Mouse (Mus musculus) adrenal gland, postnatal 14 days (tissue): ENCODE results near the gene Tas2r136. TPM values are rescaled to one million over a fixed set of nuclear protein-coding genes. Genes with fewer than 3 reads are reported as not detected.

Experiments
- DNase-seq: peaks from one replicate; pipeline ENCODE4 v3.0.0; 2021; ENCODE audit warnings: mixed read lengths
- long read RNA-seq, 2 experiments: library from polyadenylated mRNA; stranded (forward); transcript quantifications; one replicate each; pipeline ENCODE4 v2.0.0; 2021
- total RNA-seq: library from RNA; stranded (reverse); gene quantifications from 2 replicates; pipeline ENCODE4 v1.2.3, GENCODE M21; 2021

Gene Tas2r136
- not detected in 2 replicates for total RNA-seq
- long read RNA-seq, experiment 1, result 0 reads
- long read RNA-seq, experiment 2, result 0 reads

DNA sequence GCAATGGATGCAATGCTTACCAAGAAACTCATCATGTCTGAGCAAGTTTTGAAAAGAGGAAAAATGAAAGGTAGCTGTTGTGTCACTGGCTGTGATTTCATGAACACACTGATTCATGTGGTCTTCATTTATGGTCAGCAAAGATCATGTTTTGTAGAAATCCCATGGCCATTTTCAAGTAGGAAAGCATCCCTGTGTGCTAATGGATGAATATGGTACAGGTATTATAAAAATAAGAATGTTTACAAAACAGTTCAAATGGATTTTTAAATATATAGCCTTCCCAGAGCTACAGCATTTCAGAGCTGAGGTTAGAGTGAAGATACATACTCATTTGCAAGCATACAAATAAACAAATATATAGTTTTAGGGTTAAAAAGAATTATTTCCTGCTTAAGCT is at the start of gene Tas2r136:
TSS of gene Tas2r136 (minus strand) at position 101 of the 400 bp plus-strand sequence.
- DNase-seq, result no peak

GRCm38 (mm10) chr6:132802518-132802917 is 24.6 kb upstream of the Tas2r136 start, which contains the start of gene Tas2r117:
Gene Tas2r117 (plus strand): TSS chr6:132802818.
- no peak for DNase-seq

DNA sequence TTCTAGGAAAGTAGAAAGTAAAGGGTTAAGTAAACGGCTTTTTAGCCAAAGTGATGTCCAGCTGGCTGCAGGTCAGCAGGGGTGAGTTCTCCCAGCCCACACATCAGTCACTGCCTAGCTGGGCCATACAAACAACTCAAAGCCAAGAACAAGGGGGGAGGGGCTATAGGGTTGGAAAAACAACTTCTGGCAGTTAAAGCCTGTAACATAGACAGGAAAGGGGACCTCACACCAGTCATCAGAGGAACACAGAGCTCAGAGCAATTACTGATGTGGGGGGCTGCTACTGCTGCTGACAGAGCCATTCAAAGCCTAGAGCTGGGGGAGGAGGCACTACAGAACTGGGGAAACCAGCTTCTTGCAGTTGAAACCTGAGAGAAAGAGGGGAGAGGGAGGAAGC is 17.4 kb upstream of the Tas2r136 start:
- no peak for DNase-seq

- no peak for DNase-seq
Measured at GRCm38 (mm10) chr6:132761831-132762230, 16.1 kb downstream of the Tas2r136 start, which contains the start of gene Tas2r102. Gene Tas2r102 (plus strand): TSS chr6:132762131.

DNA sequence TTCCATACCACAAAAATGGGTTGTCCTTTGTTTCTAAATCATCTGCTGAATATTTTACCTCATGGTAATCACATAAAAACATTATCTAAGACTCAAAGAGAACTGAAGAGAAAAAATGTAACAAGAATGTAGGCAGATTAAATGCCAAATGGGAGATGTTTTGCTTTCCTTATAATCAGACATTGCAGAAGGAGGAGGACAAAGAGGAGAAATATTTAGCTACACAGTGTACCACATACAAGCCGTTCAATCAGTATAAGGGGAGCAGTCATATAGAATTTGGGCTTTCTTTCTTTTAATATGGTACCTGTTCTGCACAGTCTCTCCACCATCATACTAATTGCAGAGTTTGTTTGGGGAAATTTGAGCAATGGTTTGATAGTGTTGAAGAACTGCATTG is 23.5 kb downstream of the Tas2r136 start, which contains the start of gene Tas2r124:
TSS of gene Tas2r124 (plus strand) at position 301 of the 400 bp plus-strand sequence.
- DNase-seq, result no peak

- no peak for DNase-seq
Measured at GRCm38 (mm10) chr6:132750206-132750605, 27.8 kb downstream of the Tas2r136 start.

GRCm38 (mm10) chr6:132737935-132738334 is 40.0 kb downstream of the Tas2r136 start, which contains the start of gene Tas2r115:
Gene Tas2r115 (minus strand): TSS chr6:132738035.
- DNase-seq, result no peak

Other genes starting within 250 kb of the Tas2r136 start
- not detected in 2 replicates for gene Prh1, start 208.4 kb downstream of the Tas2r136 start, total RNA-seq
- not detected in 2 replicates for gene Prp2, start 182.2 kb downstream of the Tas2r136 start, total RNA-seq
- not detected in 2 replicates for gene A630073D07Rik, start 126.6 kb downstream of the Tas2r136 start, total RNA-seq
- not detected in 2 replicates for gene Tas2r120, start 121.2 kb downstream of the Tas2r136 start, total RNA-seq
- gene Tas2r121, start 77.2 kb downstream of the Tas2r136 start, total RNA-seq, result not detected in 2 replicates
- not detected in 2 replicates for gene Tas2r122, start 66.2 kb downstream of the Tas2r136 start, total RNA-seq
- not detected in 2 replicates for gene Tas2r115, start 40.1 kb downstream of the Tas2r136 start, total RNA-seq
- gene Tas2r124, start 23.4 kb downstream of the Tas2r136 start, total RNA-seq, result not detected in 2 replicates
- gene Tas2r102, start 16.0 kb downstream of the Tas2r136 start, total RNA-seq, result not detected in 2 replicates
- gene Tas2r117, start 24.7 kb upstream of the Tas2r136 start, total RNA-seq, result not detected in 2 replicates
- gene Tas2r123, start 69.0 kb upstream of the Tas2r136 start, total RNA-seq, result not detected in 2 replicates
- not detected in 2 replicates for gene Tas2r116, start 77.3 kb upstream of the Tas2r136 start, total RNA-seq
- gene Tas2r110, start 89.8 kb upstream of the Tas2r136 start, total RNA-seq, result not detected in 2 replicates
- gene Tas2r113, start 114.8 kb upstream of the Tas2r136 start, total RNA-seq, result not detected in 2 replicates
- gene Tas2r125, start 131.5 kb upstream of the Tas2r136 start, total RNA-seq, result not detected in 2 replicates
- gene Tas2r129, start 172.9 kb upstream of the Tas2r136 start, total RNA-seq, result not detected in 2 replicates
- not detected in 2 replicates for gene Tas2r131, start 179.8 kb upstream of the Tas2r136 start, total RNA-seq
- gene Tas2r109, start 202.8 kb upstream of the Tas2r136 start, total RNA-seq, result not detected in 2 replicates